21 mouse cellular contexts compared by ENCODE assay signal in the genomic region with DNA sequence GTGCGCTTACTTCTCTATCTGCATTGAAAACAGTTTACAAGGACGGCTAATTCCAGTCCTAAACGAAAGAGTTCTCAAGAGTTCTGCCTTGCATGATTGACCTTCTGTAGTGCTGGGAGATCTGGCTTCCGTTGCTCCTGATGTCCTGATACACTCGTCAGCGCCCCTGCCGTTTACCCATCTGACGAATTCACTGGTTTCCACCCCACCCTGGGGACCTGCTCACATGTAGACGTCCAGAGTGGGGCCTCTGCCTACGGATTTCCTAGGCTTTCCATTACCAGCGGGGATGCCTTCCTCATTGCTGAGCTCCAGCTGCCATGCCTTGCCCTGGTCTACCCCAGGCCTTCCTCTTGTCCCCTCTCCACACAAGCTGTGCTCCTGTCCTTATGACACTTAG. TPM values are rescaled to one million over a fixed set of nuclear protein-coding genes. Genes with fewer than 3 reads are reported as not detected.
DNase-seq lines count a peak whose midpoint lies in the region; ATAC-seq lines count a peak whose summit lies in the region.
"Had no signal": no experiment of that assay in that cellular context is flagged by ENCODE, and none has a peak within 500 bp of the region (broad histone marks: within the 10 kb centered on the region; RNA-seq: fewer than 3 reads in every experiment).

No protein-coding gene starts in this region.

- peaks cover 25% of the 10 kb centered on the region; the same call in 1 of the 2 replicates for H3K27me3 ChIP-seq in heart, embryonic 10.5 days (ENCODE audit: insufficient read depth, poor library complexity, severe bottlenecking)
- no peaks in the 10 kb centered on the region for H3K27me3 ChIP-seq in limb, embryonic 12.5 days
- no peaks in the 10 kb centered on the region for H3K27me3 ChIP-seq in limb, embryonic 10.5 days (ENCODE audit: low read depth, poor library complexity, severe bottlenecking)
- H3K27me3 ChIP-seq in limb, embryonic 13.5 days, result no peaks in the 10 kb centered on the region
- H3K27me3 ChIP-seq: embryonic facial prominence, embryonic 12.5 days; forebrain, embryonic 13.5 days; forebrain, embryonic 15.5 days had no signal

- WGBS in heart, embryonic 10.5 days, result 37% methylated on average over 11 of the region's 11 CpGs
- WGBS in limb, embryonic 12.5 days, result 78% methylated on average over 11 of the region's 11 CpGs
- 83% methylated on average over 11 of the region's 11 CpGs for WGBS in limb, embryonic 10.5 days
- WGBS in limb, embryonic 13.5 days, result 72% methylated on average over 11 of the region's 11 CpGs

- H3K4me2 ChIP-seq in limb, embryonic 12.5 days, result no peak overlapping the region
- H3K4me2 ChIP-seq in limb, embryonic 13.5 days (replicated peaks), result no peak overlapping the region
- H3K4me2 ChIP-seq: embryonic facial prominence, embryonic 12.5 days; forebrain, embryonic 13.5 days; forebrain, embryonic 15.5 days had no signal

- peak overlapping the region; percentile 56; the same call in 1 of the 2 replicates for H3K27ac ChIP-seq in heart, embryonic 10.5 days
- peak overlapping the region; percentile 50; the same call in 1 of the 2 replicates for H3K27ac ChIP-seq in limb, embryonic 12.5 days
- no peak overlapping the region for H3K27ac ChIP-seq in limb, embryonic 10.5 days
- H3K27ac ChIP-seq in limb, embryonic 13.5 days, result peak overlapping the region; percentile 44; the same call in 1 of the 2 replicates
- H3K27ac ChIP-seq: embryonic facial prominence, embryonic 10.5 days; embryonic facial prominence, embryonic 12.5 days; forebrain, embryonic 13.5 days; forebrain, embryonic 15.5 days had no signal

- intact Hi-C loops in heart, postnatal 10 days (cut with DNase I), result no loop called here

- H3K4me1 ChIP-seq in heart, embryonic 10.5 days, result peaks cover 35% of the 10 kb centered on the region
- H3K4me1 ChIP-seq in limb, embryonic 12.5 days (replicated peaks), result peaks cover 29% of the 10 kb centered on the region
- peaks cover 18% of the 10 kb centered on the region for H3K4me1 ChIP-seq in limb, embryonic 10.5 days
- peaks cover 23% of the 10 kb centered on the region for H3K4me1 ChIP-seq in limb, embryonic 13.5 days

- no peak overlapping the region for H3K9ac ChIP-seq in limb, embryonic 12.5 days (replicated peaks)
- H3K9ac ChIP-seq in limb, embryonic 13.5 days, result no peak overlapping the region
- H3K9ac ChIP-seq: embryonic facial prominence, embryonic 12.5 days; forebrain, embryonic 13.5 days; forebrain, embryonic 15.5 days had no signal

- no peak for ATAC-seq in limb, embryonic 12.5 days (ENCODE audit: insufficient number of reproducible peaks, insufficient read depth, low FRiP score, low TSS enrichment, low read depth)
- no peak for ATAC-seq in limb, embryonic 13.5 days (ENCODE audit: low FRiP score, low read depth)
- ATAC-seq: forebrain, embryonic 13.5 days; forebrain, embryonic 15.5 days had no signal

- DNase-seq in heart, adult 11 months, result peak; percentile 93
- no peak for DNase-seq in heart, adult 18-20 months
- DNase-seq in heart, embryonic 10.5 days (ENCODE audit: low spot score), result no peak
- no peak for DNase-seq in heart, postnatal 10 days
- DNase-seq in limb, embryonic 10.5 days (ENCODE audit: low spot score), result no peak
- no peak for DNase-seq in cerebellum, postnatal 25 days
- DNase-seq: adrenal gland, adult 2 months; adrenal gland, postnatal 10 days; adrenal gland, postnatal 25 days; cerebellum, adult 11 months; cerebellum, adult 18-20 months; cerebellum, adult 8-10 months; cerebellum, adult 9-11 months; cerebellum, postnatal 14 days had no signal

- H3K36me3 ChIP-seq in heart, embryonic 10.5 days, result no peaks in the 10 kb centered on the region
- H3K36me3 ChIP-seq in limb, embryonic 12.5 days, result no peaks in the 10 kb centered on the region
- H3K36me3 ChIP-seq in limb, embryonic 10.5 days, result no peaks in the 10 kb centered on the region
- no peaks in the 10 kb centered on the region for H3K36me3 ChIP-seq in limb, embryonic 13.5 days
- H3K36me3 ChIP-seq: embryonic facial prominence, embryonic 10.5 days; embryonic facial prominence, embryonic 12.5 days; forebrain, embryonic 15.5 days had no signal

- no peak overlapping the region for H3K4me3 ChIP-seq in heart, embryonic 10.5 days
- no peak overlapping the region for H3K4me3 ChIP-seq in limb, embryonic 12.5 days (replicated peaks)
- no peak overlapping the region for H3K4me3 ChIP-seq in limb, embryonic 10.5 days
- H3K4me3 ChIP-seq in limb, embryonic 13.5 days, result no peak overlapping the region
- H3K4me3 ChIP-seq: embryonic facial prominence, embryonic 10.5 days; embryonic facial prominence, embryonic 12.5 days; forebrain, embryonic 13.5 days; forebrain, embryonic 15.5 days had no signal

- H3K9me3 ChIP-seq in heart, embryonic 10.5 days, result no peaks in the 10 kb centered on the region; the same call in 1 of the 2 replicates
- no peaks in the 10 kb centered on the region for H3K9me3 ChIP-seq in limb, embryonic 12.5 days
- no peaks in the 10 kb centered on the region for H3K9me3 ChIP-seq in limb, embryonic 10.5 days (replicated peaks)
- H3K9me3 ChIP-seq in limb, embryonic 13.5 days, result no peaks in the 10 kb centered on the region
- H3K9me3 ChIP-seq: embryonic facial prominence, embryonic 10.5 days; embryonic facial prominence, embryonic 12.5 days; forebrain, embryonic 13.5 days; forebrain, embryonic 15.5 days had no signal

RNA-seq across cellular contexts. Expression of gene Pcsk6, which starts 39.7 kb away (rescaled TPM):
- total RNA-seq in heart, adult 18-20 months (2021), result 10 to 100 TPM; 34.8 to 36.9 TPM
- polyA plus RNA-seq in heart, embryonic 10.5 days (2016; fragmentation: Nextera tagmentation; extraction: Ambion mirVana), result 3.5 and 5.1 TPM in 2 replicates
- total RNA-seq in heart, postnatal 10 days (2021), result 10 to 100 TPM; 75.5 to 83.3 TPM
- 6.1 and 7.3 TPM in 2 replicates for polyA plus RNA-seq in limb, embryonic 12.5 days (2016; fragmentation: Nextera tagmentation; extraction: Ambion mirVana)
- polyA plus RNA-seq in limb, embryonic 10.5 days (2016; fragmentation: Nextera tagmentation; extraction: Ambion mirVana), result 1.1 and 1.8 TPM in 2 replicates
- polyA plus RNA-seq in limb, embryonic 13.5 days (2015; fragmentation: Nextera tagmentation; extraction: Ambion mirVana), result 7.4 and 8.0 TPM in 2 replicates
- total RNA-seq: MEL had no signal
